Mouse (Mus musculus) intestine, postnatal 0 days (tissue): ENCODE results near the gene Olfr1432. TPM values are rescaled to one million over a fixed set of nuclear protein-coding genes. Genes with fewer than 3 reads are reported as not detected.
"Not testable (repeated sequence)": the region's sequence is repeated elsewhere in the genome, so short reads cannot be mapped to it uniquely, and the experiment has no call there.

Experiments used
- ATAC-seq: fragments of 200-750 bp; cut with Nextera tagmentation; 2 replicates; pipeline ENCODE4 v1.8.0; 2017; ENCODE audit warnings: mild to moderate bottlenecking, moderate TSS enrichment, moderate library complexity
- H3K27ac ChIP-seq: fragments of 300-500 bp; sonication (generic); 2 replicates; pipeline ENCODE4 v1.5.1; 2014; ENCODE audit warnings: mild to moderate bottlenecking, low read depth, low read length, moderate library complexity
- H3K27me3 ChIP-seq: fragments of 300-500 bp; sonication (generic); replicated peaks from 2 replicates; pipeline ENCODE4 v1.6.1; 2014; ENCODE audit warnings: low read length, mixed read lengths; ENCODE audit not compliant: control insufficient read depth, insufficient read depth
- H3K36me3 ChIP-seq: fragments of 300-500 bp; sonication (generic); 2 replicates; pipeline ENCODE4 v1.6.1; 2014; ENCODE audit warnings: mild to moderate bottlenecking, moderate library complexity; ENCODE audit not compliant: control insufficient read depth, insufficient read depth
- H3K4me1 ChIP-seq: fragments of 300-500 bp; sonication (generic); replicated peaks from 2 replicates; pipeline ENCODE4 v1.6.1; 2014; ENCODE audit warnings: antibody characterized with exemption, low read length, mixed read lengths; ENCODE audit not compliant: control insufficient read depth, insufficient read depth
- H3K4me2 ChIP-seq: fragments of 300-500 bp; sonication (generic); replicated peaks from 2 replicates; pipeline ENCODE4 v1.6.1; 2014; ENCODE audit warnings: low read depth, mild to moderate bottlenecking, moderate library complexity
- H3K4me3 ChIP-seq: fragments of 300-500 bp; sonication (generic); 2 replicates; pipeline ENCODE4 v1.5.1; 2014; ENCODE audit warnings: low read depth, low read length
- H3K9ac ChIP-seq: fragments of 300-500 bp; sonication (generic); 2 replicates; pipeline ENCODE4 v1.6.1; 2014; ENCODE audit warnings: mild to moderate bottlenecking, low read depth, low read length
- H3K9me3 ChIP-seq: fragments of 300-500 bp; sonication (generic); 2 replicates; pipeline ENCODE4 v1.6.1; 2016; ENCODE audit warnings: mixed run types; ENCODE audit not compliant: control insufficient read depth
- CTCF ChIP-seq: sonication (generic); IDR thresholded peaks from 2 replicates; pipeline ENCODE4 v1.5.1; 2016; ENCODE audit warnings: low read depth, mild to moderate bottlenecking, control low read depth, antibody characterized with exemption, moderate library complexity
- WGBS: fragments of 180-500 bp; shearing (Covaris S2); extraction: QIAGEN DNeasy Blood & Tissue Kit; methylation state at CpG from one replicate; pipeline ENCODE4 v1.1.7; 2014; 5-methylcytosine and 5-hydroxymethylcytosine counted together
- polyA plus RNA-seq: library from polyadenylated mRNA; unstranded; fragments of >200 nt; fragmentation: Nextera tagmentation; extraction: Ambion mirVana; gene quantifications from 2 replicates; pipeline ENCODE4 v1.2.1, GENCODE M21; 2015

Olfr1432 gene
- polyA plus RNA-seq, result not detected in 2 replicates

DNA sequence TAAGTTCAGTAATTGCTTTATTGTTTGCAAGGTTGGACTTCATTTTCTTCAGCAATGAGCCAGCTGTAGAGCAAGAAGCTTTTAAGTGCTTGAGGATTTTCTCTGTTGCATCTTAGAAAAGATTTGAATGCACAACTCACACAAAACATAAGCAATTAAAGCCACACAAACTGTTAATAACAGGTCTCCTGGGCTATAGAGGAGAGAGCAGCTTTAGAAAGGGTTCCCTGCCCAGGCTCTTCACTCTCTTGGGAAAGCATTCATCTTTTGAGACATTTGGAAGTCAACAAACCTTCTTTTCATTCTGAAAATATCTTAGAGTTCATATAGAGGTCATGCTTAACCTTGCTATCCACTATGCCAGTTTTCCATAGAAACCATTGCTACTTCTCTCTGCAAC, at the start of gene Olfr1432:
TSS of gene Olfr1432 (minus strand) at position 101 of the 400 bp plus-strand sequence.
- not testable (repeated sequence) for H3K4me1 ChIP-seq, H3K36me3 ChIP-seq, H3K9ac ChIP-seq, H3K27ac ChIP-seq, ATAC-seq, H3K4me3 ChIP-seq, H3K27me3 ChIP-seq, H3K4me2 ChIP-seq, H3K9me3 ChIP-seq

- Histone ChIP-seq H3K9me3 (no peaks in the 10 kb centered on the region), H3K4me1 (no peaks in the 10 kb centered on the region), H3K4me3 (no peak within 1 kb of the TSS), H3K4me2 (no peak within 1 kb of the TSS), H3K9ac (no peak within 1 kb of the TSS), H3K27me3 (no peaks in the 10 kb centered on the region), H3K36me3 (no peaks in the 10 kb centered on the region), H3K27ac (no peak within 1 kb of the TSS)
- TF ChIP-seq CTCF, result no peak
- no peak for ATAC-seq
- 68% methylated on average over 2 of the region's 2 CpGs for WGBS
Measured at GRCm38 (mm10) chr19:12279554-12279953, 47.2 kb upstream of the Olfr1432 start, which contains the start of gene Olfr1434. TSS of gene Olfr1434 (plus strand) at chr19:12279854.

- H3K9me3 ChIP-seq, result no peaks in the 10 kb centered on the region
- ATAC-seq, result no peak
- H3K27ac ChIP-seq, result no peak within 1 kb of the TSS
- no peak within 1 kb of the TSS for H3K4me3 ChIP-seq
- no peak within 1 kb of the TSS for H3K4me2 ChIP-seq
- 51% methylated on average over 1 of the region's 1 CpGs for WGBS
- no peaks in the 10 kb centered on the region for H3K36me3 ChIP-seq
- no peak for TF ChIP-seq CTCF
- H3K9ac ChIP-seq, result no peak within 1 kb of the TSS
- H3K27me3 ChIP-seq, result no peaks in the 10 kb centered on the region
- H3K4me1 ChIP-seq, result no peaks in the 10 kb centered on the region
Measured at GRCm38 (mm10) chr19:12260732-12261131, 28.3 kb upstream of the Olfr1432 start, which contains the start of gene Olfr235. TSS of gene Olfr235 (plus strand) at chr19:12261032.

DNA sequence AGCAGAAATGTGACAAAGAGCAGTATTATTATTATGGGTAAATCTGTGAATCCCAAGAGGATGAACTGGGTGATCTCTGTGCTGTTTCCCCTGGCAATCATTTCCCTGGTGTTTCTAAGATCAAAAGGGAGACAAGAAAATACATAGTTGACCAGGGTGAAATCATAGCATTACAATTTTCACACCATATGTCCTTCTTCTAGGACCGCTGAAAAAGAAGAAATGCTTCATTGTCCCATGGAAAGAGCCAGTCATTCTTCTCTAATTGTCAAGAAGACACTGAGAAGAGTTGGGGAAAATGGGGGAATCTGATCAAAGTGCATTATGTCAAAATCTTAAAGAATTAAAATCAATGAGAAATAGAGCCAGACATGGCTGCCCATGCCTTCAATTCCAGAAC, 9.2 kb upstream of the Olfr1432 start, which contains the start of gene Olfr262:
TSS of gene Olfr262 (minus strand) at position 101 of the 400 bp plus-strand sequence.
- H3K9me3 ChIP-seq, result no peaks in the 10 kb centered on the region
- H3K4me2 ChIP-seq, result no peak within 1 kb of the TSS
- H3K36me3 ChIP-seq, result no peaks in the 10 kb centered on the region
- no peaks in the 10 kb centered on the region for H3K4me1 ChIP-seq
- H3K27me3 ChIP-seq, result no peaks in the 10 kb centered on the region
- 82% methylated on average over 1 of the region's 1 CpGs for WGBS
- no peak for TF ChIP-seq CTCF
- no peak for ATAC-seq
- H3K9ac ChIP-seq, result no peak within 1 kb of the TSS
- H3K27ac ChIP-seq, result no peak within 1 kb of the TSS
- no peak within 1 kb of the TSS for H3K4me3 ChIP-seq

DNA sequence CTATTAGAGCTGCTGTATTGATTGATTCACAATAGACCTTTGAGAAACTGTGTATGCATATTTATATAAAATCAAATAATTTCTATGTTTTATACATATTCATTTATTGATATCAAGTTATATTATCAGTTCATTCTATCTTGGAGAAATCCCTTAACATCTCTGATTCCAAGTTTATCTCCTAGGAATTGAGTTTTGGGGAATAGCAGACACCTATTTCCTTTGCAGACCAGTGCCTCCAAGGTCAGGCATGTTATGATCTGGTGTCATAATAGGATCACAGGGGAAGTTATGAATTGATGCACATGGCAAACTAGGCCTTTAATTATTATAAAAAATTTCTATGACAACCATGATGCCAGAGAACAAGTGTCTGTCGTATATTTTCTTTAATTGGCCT, 32.1 kb downstream of the Olfr1432 start, which contains the start of gene Olfr1431:
TSS of gene Olfr1431 (plus strand) at position 301 of the 400 bp plus-strand sequence.
- no peaks in the 10 kb centered on the region for H3K27me3 ChIP-seq
- H3K4me1 ChIP-seq, result no peaks in the 10 kb centered on the region
- H3K36me3 ChIP-seq, result no peaks in the 10 kb centered on the region
- no peak for ATAC-seq
- H3K9me3 ChIP-seq, result no peaks in the 10 kb centered on the region
- no peak for TF ChIP-seq CTCF
- no peak within 1 kb of the TSS for H3K4me2 ChIP-seq
- 74% methylated on average over 1 of the region's 1 CpGs for WGBS
- no peak within 1 kb of the TSS for H3K4me3 ChIP-seq
- no peak within 1 kb of the TSS for H3K27ac ChIP-seq
- no peak within 1 kb of the TSS for H3K9ac ChIP-seq

GRCm38 (mm10) chr19:12199076-12199475, 33.3 kb downstream of the Olfr1432 start:
- not testable (repeated sequence) for H3K27ac ChIP-seq, ATAC-seq, H3K27me3 ChIP-seq, H3K4me2 ChIP-seq, H3K4me3 ChIP-seq, H3K4me1 ChIP-seq, H3K36me3 ChIP-seq, H3K9ac ChIP-seq, H3K9me3 ChIP-seq
- 87% methylated on average over 4 of the region's 4 CpGs for WGBS

Other genes with a start within 250 kb of the Olfr1432 start
- not detected in 2 replicates for gene Olfr1423, start 191.3 kb downstream of the Olfr1432 start, polyA plus RNA-seq
- not detected in 2 replicates for gene Olfr1424, start 169.9 kb downstream of the Olfr1432 start, polyA plus RNA-seq
- gene Olfr1425, start 154.9 kb downstream of the Olfr1432 start, polyA plus RNA-seq, result not detected in 2 replicates
- gene Olfr1426, start 140.6 kb downstream of the Olfr1432 start, polyA plus RNA-seq, result not detected in 2 replicates
- not detected in 2 replicates for gene Olfr1427, start 129.3 kb downstream of the Olfr1432 start, polyA plus RNA-seq
- not detected in 2 replicates for gene Olfr1428, start 116.7 kb downstream of the Olfr1432 start, polyA plus RNA-seq
- not detected in 2 replicates for gene Olfr76, start 109.4 kb downstream of the Olfr1432 start, polyA plus RNA-seq
- 0.05 TPM in 1 of 2 replicates, not detected in the other for gene Olfr1555-ps1, start 62.5 kb downstream of the Olfr1432 start, polyA plus RNA-seq
- gene Olfr1431, start 32.0 kb downstream of the Olfr1432 start, polyA plus RNA-seq, result not detected in 2 replicates
- gene Olfr262, start 9.1 kb upstream of the Olfr1432 start, polyA plus RNA-seq, result not detected in 2 replicates
- gene Olfr235, start 28.4 kb upstream of the Olfr1432 start, polyA plus RNA-seq, result not detected in 2 replicates
- not detected in 2 replicates for gene Olfr1434, start 47.3 kb upstream of the Olfr1432 start, polyA plus RNA-seq
- gene Olfr1436, start 66.5 kb upstream of the Olfr1432 start, polyA plus RNA-seq, result not detected in 2 replicates
- gene Olfr1437, start 92.5 kb upstream of the Olfr1432 start, polyA plus RNA-seq, result not detected in 2 replicates
- gene Olfr1438-ps1, start 103.3 kb upstream of the Olfr1432 start, polyA plus RNA-seq, result not detected in 2 replicates
- gene Olfr1440, start 154.7 kb upstream of the Olfr1432 start, polyA plus RNA-seq, result not detected in 2 replicates
- not detected in 2 replicates for gene Olfr1441, start 184.8 kb upstream of the Olfr1432 start, polyA plus RNA-seq
- gene Pfpl, start 195.3 kb upstream of the Olfr1432 start, polyA plus RNA-seq, result not detected in 2 replicates
- 2.2 and 2.7 TPM in 2 replicates for gene Mpeg1, start 228.2 kb upstream of the Olfr1432 start, polyA plus RNA-seq